Mouse (Mus musculus) frontal cortex, postnatal 36 days (tissue): Measurements from ENCODE around the gene Cpox.
A peak's percentile ranks its signal among the peaks of the same experiment; 100 is the strongest.

Experiments
- DNase-seq, 2 experiments: peaks; one replicate each; pipeline ENCODE4 v3.0.0; 2022; ENCODE audit warnings: low spot score in 2 of 2

Gene Cpox

DNA sequence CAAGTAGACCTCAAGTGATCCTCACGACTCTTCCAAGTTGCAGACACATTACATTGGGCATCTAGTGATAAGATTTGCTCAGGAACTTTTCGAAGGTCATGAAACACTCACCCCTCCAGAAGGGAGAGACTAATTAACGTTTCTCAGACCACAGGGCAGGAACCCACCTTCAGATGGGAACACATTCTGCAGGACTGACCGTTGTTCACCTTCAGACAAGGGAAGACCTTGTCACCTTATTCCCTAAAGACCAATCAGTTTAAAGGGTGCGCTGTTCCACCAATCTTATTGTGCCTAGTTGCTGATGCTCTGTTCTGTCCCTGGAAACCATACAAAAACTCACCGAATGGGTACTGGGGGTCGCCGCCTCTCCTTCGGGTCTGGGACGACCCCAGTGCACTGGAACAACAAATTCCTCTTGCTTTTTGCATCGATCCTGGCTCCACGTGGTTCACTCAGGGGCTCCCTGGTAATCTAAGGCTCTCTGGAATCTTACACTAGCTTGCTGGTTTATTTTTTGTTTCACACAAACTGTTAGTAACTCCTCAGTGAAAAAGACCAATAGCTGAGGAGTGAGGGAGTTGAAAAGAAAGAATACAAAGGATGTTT lies 30.8 kb downstream of the Cpox start:
- no peak for DNase-seq

DNA sequence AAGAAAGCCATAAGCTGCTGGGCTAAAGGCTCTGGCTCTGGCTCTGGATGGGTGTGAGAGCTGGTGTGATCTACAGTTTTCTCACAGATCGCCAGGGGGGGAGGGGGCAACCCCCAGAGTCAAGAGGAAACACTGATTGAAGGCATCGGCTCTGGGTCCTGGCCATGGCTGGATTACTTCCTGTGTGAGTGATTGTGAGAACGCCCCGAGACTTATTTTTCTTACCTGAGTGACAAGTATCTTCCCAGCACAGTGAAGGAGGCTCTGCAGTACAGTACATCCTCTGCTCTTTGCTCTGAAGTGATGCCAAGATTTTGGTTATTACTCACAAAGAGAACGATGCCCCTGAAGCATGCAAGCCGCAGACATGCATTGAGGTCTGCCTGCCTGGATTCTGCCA lies 31.7 kb downstream of the Cpox start:
- DNase-seq = no peak

DNA sequence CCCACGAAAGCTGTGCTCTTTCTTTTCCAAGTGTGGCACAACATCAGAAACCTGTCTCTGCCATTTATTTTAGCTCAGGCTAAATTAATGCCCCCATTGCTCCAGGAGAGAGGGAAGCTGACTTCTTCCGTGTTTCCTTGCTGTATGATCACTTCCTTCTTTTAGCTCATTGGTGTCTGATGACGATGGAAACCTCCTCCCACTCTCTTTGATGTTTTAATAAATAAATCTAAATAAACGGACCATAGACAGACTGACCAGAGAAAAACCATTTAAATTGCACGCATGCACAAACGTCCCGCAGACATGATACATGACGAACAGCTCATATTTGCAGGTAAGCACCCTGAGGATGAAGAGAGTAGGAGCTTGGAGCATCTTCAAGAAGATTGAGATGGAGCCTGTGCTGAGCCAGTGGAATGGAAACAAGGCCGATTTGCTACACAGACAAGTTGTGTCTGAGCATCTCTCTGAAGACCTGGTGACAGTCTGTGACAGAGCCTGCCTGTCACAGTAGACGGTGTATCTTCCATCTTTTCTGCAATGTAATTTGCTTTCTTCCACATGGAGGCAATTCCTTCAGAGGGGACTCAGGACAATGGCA lies 32.3 kb downstream of the Cpox start:
- no peak for DNase-seq

GRCm38 (mm10) chr16:58703382-58704124 lies 33.5 kb downstream of the Cpox start:
- no peak for DNase-seq

- DNase-seq = no peak
Measured at GRCm38 (mm10) chr16:58704999-58705398, 34.9 kb downstream of the Cpox start.

DNA sequence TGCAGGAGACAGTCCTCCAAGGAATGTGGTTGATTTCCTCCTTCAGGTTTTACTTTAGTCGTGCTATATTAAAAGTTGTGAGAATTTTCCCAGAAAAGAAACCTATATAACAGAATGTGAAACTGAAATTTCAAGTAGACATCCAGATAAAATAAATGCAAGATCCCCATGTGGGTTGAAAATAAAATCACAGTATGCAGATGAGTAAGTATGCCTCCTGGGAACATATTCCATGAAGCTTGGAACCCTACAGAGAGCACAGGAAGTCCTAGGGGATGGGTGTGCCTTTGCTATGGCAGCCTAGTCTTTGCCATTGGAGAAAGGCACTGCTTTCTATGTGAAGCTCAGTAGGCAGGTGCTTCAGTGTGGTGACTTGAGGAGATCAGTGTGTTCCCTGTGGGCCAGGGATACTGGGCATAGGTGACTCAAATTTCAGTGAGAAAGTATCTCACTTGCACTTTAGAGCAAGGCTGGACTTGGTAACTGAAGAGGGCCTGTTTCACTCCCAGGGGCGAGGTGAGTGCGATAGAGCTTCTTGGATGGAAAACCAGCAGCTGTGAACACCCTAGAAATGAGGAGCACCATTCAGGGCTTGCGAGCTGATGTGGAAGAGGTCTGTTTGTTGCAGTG lies 37.3 kb downstream of the Cpox start:
- peak in 1 of 2 experiments; percentile 47 for DNase-seq

DNA sequence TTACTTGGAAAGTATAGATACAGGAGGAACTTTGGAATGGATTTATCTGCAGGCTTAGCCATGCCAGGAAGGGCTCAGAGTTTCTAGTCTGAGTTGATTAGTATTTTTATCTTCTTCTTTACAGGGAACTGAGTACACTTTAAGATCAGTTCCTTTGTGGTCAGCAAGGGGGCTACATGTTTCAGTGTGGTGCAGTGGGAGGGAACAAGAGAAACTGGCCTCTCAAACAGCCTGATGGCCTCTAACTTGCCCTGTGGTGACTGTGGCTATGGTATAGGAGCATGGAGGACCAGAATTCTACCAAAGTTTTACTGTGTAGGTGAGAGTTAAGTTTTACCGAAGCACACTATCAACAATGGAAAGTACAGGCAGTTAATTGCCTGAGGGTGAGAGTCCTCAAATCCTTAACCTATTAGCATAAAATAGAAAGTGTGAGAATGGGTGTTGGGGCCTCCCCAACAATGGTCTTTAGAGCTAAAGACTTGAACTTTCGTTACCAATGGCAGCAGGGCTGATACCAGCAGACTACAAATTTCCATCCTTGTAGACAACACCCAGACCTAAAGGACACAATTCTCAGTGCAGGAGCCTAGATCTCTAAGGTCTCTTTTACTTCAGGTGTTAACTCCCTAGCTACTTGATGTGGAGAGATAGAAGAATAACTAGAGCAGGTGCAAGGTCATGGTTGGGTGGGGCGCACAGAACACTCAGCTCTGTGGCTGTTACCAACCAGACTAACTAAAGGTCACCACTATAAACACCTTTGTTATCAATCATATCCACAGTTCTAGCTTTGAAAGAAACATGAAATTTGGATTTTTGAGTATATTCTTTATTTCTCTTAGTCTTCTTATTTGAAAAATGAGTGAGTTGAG lies 38.7 kb downstream of the Cpox start:
- DNase-seq = no peak

- no peak for DNase-seq
Measured at GRCm38 (mm10) chr16:58709536-58709935, 39.4 kb downstream of the Cpox start.

- DNase-seq = no peak
Measured at GRCm38 (mm10) chr16:58712221-58712620, 42.1 kb downstream of the Cpox start.

DNA sequence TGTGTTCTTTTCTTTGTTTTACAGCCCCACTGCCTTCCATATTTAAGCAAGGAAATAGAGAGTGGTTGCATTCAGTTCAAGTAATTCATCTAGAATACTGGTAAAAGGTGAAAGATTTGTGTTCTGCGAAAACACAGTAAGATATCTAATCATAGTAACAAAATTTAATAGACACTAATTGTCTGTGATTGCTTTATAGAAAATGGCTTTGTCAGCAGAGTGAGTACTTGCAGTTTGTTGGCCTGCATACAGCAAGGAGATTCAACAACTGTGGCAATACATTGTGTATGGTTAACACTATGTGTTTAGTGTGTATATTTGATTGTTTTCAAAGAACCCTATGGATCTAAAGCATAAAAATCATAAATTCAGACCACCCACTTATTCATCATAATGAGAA lies 43.0 kb downstream of the Cpox start:
- no peak for DNase-seq

- no peak for DNase-seq
Measured at GRCm38 (mm10) chr16:58715018-58715417, 44.9 kb downstream of the Cpox start.

DNA sequence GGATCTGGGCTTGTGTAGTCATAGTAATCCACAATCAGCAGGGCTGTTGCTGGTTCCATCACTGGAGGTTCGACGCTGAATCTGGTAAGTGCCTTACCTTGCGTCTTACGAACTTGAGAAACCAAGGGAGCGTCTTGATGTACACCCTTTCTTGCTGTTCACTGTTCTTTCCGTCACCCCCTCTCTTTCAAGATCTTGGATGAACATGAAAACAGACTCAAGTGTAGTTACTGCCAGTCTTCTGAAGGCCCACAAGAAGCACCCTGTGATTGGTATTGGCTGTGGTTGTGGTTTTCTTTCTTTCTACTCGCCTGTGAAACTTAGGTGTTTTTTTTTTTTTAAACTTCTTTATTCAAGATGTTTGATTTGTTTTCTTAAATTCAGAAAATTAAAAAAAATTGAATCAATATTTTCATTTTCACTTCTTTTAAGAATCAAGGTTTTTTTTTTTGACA lies 48.6 kb downstream of the Cpox start, which contains the start of gene Gpr15:
Gpr15 (minus strand) TSS at position 405 of the 455 bp plus-strand sequence.
- DNase-seq = no peak

- no peak for DNase-seq
Measured at GRCm38 (mm10) chr16:58722292-58722691, 52.2 kb downstream of the Cpox start.

DNA sequence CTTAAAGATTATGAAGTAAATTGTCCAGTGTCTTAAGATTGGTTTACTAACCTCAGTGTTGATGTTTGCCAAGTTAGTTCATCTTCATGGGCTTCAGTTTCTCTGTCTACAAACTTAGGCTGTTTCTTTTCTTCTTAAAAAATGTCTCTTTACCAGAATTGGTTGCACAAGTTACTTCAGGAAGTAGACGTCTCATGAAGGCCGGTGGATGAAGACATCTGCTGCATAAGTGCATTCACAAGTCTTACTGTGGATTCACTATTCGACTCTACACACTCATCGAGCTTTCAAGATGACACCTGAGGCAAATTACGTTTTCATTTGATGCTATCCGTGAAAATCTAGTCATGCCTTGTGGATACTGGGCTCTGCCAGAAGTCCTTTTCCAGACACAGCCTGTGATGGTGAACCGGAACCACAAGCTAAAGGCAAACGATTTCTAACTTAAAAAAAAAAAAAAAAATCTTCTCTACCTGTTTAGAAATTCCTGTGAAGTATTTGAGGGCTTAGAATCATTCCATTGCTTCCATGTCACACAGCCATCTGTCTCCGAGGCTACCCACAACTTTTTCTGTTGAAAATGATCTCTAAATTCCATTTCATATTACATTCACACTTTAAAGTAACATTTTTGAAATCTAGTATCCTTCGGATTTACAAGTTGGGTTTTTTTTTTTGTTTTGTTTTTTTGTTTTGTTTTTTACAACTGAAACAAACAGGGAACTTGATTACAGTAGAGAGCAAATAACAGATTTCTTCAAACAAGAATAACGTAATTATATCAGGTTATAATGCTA lies 56.8 kb downstream of the Cpox start:
- no peak for DNase-seq

DNA sequence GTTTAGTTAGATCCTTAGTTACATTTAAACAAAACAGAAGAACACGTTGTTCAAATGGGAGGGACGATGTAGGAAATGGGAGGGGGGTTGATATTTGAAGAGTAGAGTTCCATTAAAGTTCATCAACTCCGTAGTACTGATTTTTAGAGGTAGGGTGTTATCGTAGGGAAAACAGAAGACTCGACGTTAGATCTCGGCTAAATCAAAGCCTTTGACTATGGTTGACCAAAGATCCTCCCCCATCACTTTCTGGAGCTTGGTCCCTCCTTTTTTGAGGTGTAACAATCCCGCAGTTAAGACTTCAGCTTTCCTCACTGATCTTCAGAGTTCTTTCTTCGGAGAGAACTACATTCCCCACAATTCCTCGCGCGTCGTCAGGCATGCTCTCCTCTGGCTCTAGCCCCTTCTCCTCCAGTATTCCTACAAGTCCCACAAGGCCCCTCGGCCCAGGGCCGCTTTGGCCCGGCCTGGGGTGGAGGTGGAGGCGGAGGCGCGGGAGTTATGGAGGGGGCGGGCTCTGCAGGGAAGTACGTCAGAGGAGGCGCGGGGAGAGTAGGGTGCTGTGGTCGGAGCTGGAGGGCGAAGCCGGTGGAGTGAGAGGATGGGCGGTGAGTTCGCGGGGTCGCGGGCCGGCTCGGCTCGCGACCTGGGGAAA lies 57.5 kb downstream of the Cpox start, which contains the start of gene Cldnd1:
Cldnd1 (plus strand) TSS at position 434 of the 655 bp plus-strand sequence.
- peak; percentile 94 to 95 for DNase-seq

- DNase-seq = peak; percentile 48 to 59
Measured at GRCm38 (mm10) chr16:58728176-58728671, 58.1 kb downstream of the Cpox start.

- no peak for DNase-seq
Measured at GRCm38 (mm10) chr16:58738205-58738604, 68.1 kb downstream of the Cpox start.

GRCm38 (mm10) chr16:58738800-58739199 lies 68.7 kb downstream of the Cpox start:
- DNase-seq = no peak

DNA sequence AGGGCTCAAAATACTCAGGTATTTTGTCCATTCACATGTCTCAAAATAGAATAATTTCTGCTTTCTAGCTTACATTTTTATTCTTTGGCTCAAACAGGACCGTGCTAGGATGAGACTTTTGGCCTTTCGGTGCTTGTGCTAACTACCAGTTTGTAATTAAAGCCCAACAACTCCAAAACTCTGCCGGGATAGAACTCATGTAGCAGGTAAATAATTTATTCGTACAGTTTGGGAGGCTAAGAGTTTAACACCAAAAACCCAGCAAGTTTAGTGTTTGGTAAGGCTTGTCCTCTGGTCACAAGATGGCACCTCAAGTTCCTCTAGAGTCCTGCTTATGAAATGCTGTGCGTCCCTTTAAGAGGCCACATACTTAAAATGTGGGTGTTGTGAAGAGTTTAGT lies 70.7 kb downstream of the Cpox start:
- DNase-seq = no peak

DNA sequence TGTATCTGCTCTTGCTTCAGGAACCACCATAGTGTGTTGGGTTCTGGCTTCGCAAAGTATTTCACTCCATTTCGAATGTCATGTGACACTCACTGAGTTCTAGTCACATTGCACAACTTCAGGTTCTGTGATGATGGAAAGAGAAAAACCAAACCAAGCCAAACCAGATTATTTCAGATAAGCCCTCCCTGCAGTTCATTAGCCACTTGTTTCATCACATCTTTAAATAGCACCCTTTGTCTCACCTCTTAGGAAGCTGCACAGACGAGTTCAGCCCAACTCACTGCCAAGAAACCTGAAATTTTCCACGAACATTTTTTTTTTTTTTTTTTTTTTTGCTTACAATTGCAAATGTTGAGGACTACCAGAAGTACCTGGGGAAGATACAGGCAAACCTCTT lies 76.6 kb downstream of the Cpox start:
- DNase-seq = no peak
